Mouse (Mus musculus): ENCODE measurements at regions not wholly inside any gene's neighbourhood (a gene's known extent, or its start where the extent isn't known, plus 50 kb on each side); places are given as distances from the start of the nearest gene placed in this dataset.

DNA sequence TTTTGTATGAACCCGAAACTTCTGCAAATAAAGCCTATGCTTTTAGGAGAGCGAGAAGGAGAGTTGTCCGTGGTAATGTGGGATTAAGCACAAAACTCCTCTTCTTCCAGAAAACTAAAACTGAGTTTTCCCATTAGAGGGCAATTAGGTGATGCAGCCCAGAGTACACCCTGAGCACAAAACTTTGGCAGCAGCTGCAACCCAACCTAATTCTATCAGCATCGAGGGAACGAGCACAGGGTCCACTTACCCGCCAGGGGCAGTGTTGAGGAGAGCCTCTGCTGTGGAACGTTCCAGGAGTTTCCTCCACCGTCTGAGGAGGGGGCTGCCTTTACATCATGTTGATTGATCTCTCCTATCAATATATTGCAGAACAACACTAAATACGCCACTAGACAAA lies 285.7 kb downstream of the Gm826 start:
- 84% methylated on average over 9 of the region's 9 CpGs for WGBS
- Histone ChIP-seq H3K4me3 (replicated peaks; ENCODE audit: control insufficient read depth, low read depth, low read length) (no peak overlapping the region), H3K27ac (ENCODE audit: control insufficient read depth, insufficient read depth, low read depth, low read length, poor library complexity) (no peak overlapping the region), H3K4me1 (ENCODE audit: control insufficient read depth, insufficient read depth, low read length) (no peaks in the 10 kb centered on the region; the same call in 1 of the 2 replicates)
- TF ChIP-seq POLR2A (IDR thresholded peaks at IDR 0.05; ENCODE audit: borderline replicate concordance, control insufficient read depth, low read depth, low read length) = no peak
- TF ChIP-seq CTCF (IDR thresholded peaks at IDR 0.05; ENCODE audit: control insufficient read depth, insufficient read depth, low read length) = no peak

DNA sequence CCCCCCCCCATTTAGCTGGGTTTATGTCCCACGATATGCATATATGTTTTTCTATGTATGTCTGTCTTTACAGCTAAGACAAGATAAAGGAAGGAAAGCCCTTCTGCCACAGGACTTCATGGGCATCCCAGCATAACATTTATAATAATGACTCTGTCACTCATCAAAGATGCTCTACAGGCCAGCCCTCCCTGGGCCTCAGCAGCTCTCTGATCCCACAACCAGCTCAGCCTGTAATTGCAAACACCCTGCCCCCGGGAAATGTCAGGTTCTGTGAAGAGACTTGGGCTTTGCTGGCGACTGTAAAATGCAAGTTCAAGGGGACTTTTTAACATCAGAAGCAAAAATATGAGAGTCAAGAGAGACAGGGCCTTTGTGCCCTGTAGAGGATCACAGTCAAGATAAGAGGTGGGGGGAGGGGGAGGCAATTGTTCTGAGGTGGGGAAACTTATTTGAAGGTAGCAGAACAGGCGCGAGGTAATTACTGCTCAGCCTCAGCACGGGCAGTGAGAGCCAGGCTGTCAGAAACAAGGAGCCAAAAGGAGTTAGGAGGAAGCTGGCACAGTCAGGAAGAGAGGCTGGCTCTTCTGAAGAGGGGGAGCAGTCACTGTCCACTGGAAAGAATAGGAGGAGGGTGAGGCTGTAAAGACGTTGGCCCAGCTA lies 286.9 kb downstream of the Gm826 start:
- no peaks in the 10 kb centered on the region; the same call in 1 of the 2 replicates for H3K4me1 ChIP-seq (ENCODE audit: control insufficient read depth, insufficient read depth, low read length)
- TF ChIP-seq POLR2A (IDR thresholded peaks at IDR 0.05; ENCODE audit: borderline replicate concordance, control insufficient read depth, low read depth, low read length) (no peak), CTCF (IDR thresholded peaks at IDR 0.05; ENCODE audit: control insufficient read depth, insufficient read depth, low read length) (no peak)
- WGBS = 26% methylated on average over 7 of the region's 7 CpGs
- H3K4me3 ChIP-seq (replicated peaks; ENCODE audit: control insufficient read depth, low read depth, low read length) = no peak overlapping the region
- no peak overlapping the region for H3K27ac ChIP-seq (ENCODE audit: control insufficient read depth, insufficient read depth, low read depth, low read length, poor library complexity)

DNA sequence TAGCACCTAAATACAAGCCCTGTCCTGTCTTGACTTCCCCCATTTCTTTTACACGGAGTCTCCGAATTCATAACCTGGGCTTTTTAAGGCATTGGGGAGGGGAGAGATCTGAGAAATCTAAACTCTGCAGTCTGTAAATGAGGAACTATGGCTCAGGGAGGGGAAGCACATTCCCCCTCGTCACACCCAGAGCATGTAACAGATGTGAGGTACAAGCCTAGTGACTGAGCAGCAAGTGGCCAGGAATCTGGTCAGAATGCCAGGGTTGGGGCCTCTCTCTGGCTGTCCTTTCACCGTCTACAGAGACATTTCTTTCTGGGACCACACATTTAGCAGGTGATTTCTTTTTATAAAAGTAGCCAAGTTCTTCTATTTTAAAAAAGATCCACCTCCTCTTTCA lies 289.4 kb downstream of the Gm826 start:
- WGBS = 51% methylated on average over 4 of the region's 4 CpGs
- TF ChIP-seq POLR2A (IDR thresholded peaks at IDR 0.05; ENCODE audit: borderline replicate concordance, control insufficient read depth, low read depth, low read length) = no peak
- TF ChIP-seq CTCF (IDR thresholded peaks at IDR 0.05; ENCODE audit: control insufficient read depth, insufficient read depth, low read length) = no peak
- no peaks in the 10 kb centered on the region; the same call in 1 of the 2 replicates for H3K4me1 ChIP-seq (ENCODE audit: control insufficient read depth, insufficient read depth, low read length)
- H3K27ac ChIP-seq (ENCODE audit: control insufficient read depth, insufficient read depth, low read depth, low read length, poor library complexity) = no peak overlapping the region
- H3K4me3 ChIP-seq (replicated peaks; ENCODE audit: control insufficient read depth, low read depth, low read length) = no peak overlapping the region

DNA sequence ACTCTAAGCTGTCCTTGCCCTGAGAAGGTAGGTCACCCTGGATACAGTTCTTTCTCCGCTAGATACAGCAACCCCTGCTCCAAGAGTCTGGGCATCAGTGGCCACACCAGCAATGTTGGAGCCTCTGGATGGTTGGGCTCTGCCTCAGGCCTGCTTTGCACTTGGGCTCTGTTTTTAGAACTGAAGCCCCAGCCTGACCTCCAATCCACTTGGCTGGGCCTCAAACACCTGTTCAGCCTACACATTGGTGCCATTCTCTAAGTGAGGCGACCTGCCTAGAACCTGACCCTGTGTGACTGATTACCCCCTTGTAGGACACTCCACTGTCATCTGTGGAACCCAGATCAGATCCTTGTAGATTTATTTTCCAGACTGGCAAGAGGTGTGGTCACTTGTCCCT lies 289.8 kb downstream of the Gm826 start:
- whole genome bisulfite sequencing = 75% methylated on average over 2 of the region's 2 CpGs
- no peak overlapping the region for H3K4me3 ChIP-seq (replicated peaks; ENCODE audit: control insufficient read depth, low read depth, low read length)
- no peaks in the 10 kb centered on the region; the same call in 1 of the 2 replicates for H3K4me1 ChIP-seq (ENCODE audit: control insufficient read depth, insufficient read depth, low read length)
- no peak for TF ChIP-seq CTCF (IDR thresholded peaks at IDR 0.05; ENCODE audit: control insufficient read depth, insufficient read depth, low read length)
- no peak for TF ChIP-seq POLR2A (IDR thresholded peaks at IDR 0.05; ENCODE audit: borderline replicate concordance, control insufficient read depth, low read depth, low read length)
- no peak overlapping the region for H3K27ac ChIP-seq (ENCODE audit: control insufficient read depth, insufficient read depth, low read depth, low read length, poor library complexity)

DNA sequence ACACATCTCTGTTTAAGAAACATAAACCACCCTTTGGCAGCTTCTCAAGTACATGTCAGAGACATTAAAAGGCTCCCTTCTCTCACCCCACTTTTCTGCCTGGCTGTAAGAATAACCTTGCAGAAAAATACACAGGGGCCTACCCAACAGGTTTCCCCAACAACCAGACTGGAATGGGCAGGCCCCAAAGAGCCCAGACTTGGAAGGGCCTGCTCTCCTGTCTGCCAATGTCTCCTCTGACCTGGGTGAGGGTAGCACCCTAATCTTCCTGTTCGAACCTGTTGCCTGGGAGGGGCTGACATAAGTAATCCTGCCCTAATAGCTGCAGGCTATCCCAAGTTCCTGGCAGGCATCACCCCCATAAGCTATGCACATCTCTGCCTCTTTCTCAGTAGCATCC lies 304.5 kb downstream of the Gm826 start:
- Histone ChIP-seq H3K4me1 (ENCODE audit: control insufficient read depth, insufficient read depth, low read length) (no peaks in the 10 kb centered on the region), H3K4me3 (replicated peaks; ENCODE audit: control insufficient read depth, low read depth, low read length) (no peak overlapping the region), H3K27ac (ENCODE audit: control insufficient read depth, insufficient read depth, low read depth, low read length, poor library complexity) (no peak overlapping the region)
- 56% methylated on average over 1 of the region's 1 CpGs for WGBS
- no peak for TF ChIP-seq POLR2A (IDR thresholded peaks at IDR 0.05; ENCODE audit: borderline replicate concordance, control insufficient read depth, low read depth, low read length)
- TF ChIP-seq CTCF (IDR thresholded peaks at IDR 0.05; ENCODE audit: control insufficient read depth, insufficient read depth, low read length) = no peak

DNA sequence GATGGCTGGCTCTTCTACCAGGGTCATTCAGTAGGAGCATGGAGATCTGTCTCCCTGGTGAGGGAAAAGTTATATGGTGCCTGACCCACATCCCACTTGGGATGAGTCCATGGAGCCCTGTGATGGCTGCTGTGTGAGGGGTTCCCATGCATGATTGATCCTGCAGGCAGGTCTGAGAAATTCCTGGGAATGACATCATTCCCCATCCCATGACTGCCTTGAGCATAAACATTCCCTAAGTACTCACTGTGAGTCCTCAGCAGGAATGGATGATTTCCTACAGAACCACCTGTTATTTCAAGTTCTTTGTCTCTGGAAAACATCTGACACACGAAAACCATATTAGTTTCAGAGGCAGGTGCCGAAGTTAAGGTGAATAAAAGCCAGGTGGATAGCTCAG lies 305.5 kb downstream of the Gm826 start:
- TF ChIP-seq POLR2A (IDR thresholded peaks at IDR 0.05; ENCODE audit: borderline replicate concordance, control insufficient read depth, low read depth, low read length) = no peak
- TF ChIP-seq CTCF (IDR thresholded peaks at IDR 0.05; ENCODE audit: control insufficient read depth, insufficient read depth, low read length) = no peak

DNA sequence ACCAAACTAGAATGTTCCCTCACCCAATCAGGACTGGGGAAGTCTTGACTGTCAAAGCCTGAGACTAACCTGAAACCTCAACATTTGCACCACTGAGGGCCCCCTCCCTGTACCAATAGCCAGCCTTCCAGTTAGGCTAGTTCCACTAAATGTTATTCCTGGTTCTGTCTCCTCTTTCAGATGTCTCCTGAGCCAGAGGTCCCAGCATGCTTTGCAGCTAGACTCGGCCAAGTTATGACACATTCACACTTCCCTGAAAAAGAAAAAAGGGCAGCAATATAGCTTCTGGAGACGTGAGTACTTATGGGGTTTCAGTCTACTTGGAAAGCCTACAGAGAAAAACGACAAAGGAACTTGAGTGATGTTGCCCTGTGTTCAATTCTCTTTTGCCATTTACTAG lies 308.1 kb downstream of the Gm826 start:
- H3K4me1 ChIP-seq (ENCODE audit: control insufficient read depth, insufficient read depth, low read length) = no peaks in the 10 kb centered on the region
- no peak overlapping the region for H3K27ac ChIP-seq (ENCODE audit: control insufficient read depth, insufficient read depth, low read depth, low read length, poor library complexity)
- no peak for TF ChIP-seq CTCF (IDR thresholded peaks at IDR 0.05; ENCODE audit: control insufficient read depth, insufficient read depth, low read length)
- no peak for TF ChIP-seq POLR2A (IDR thresholded peaks at IDR 0.05; ENCODE audit: borderline replicate concordance, control insufficient read depth, low read depth, low read length)
- no peak overlapping the region for H3K4me3 ChIP-seq (replicated peaks; ENCODE audit: control insufficient read depth, low read depth, low read length)
- WGBS = 62% methylated on average over 3 of the region's 3 CpGs

More for the DNA sequence above, 305.5 kb downstream of the Gm826 start:
- no peak overlapping the region for H3K4me3 ChIP-seq (replicated peaks; ENCODE audit: control insufficient read depth, low read depth, low read length)
- no peaks in the 10 kb centered on the region for H3K4me1 ChIP-seq (ENCODE audit: control insufficient read depth, insufficient read depth, low read length)
- WGBS = 66% methylated on average over 2 of the region's 2 CpGs
- no peak overlapping the region for H3K27ac ChIP-seq (ENCODE audit: control insufficient read depth, insufficient read depth, low read depth, low read length, poor library complexity)

DNA sequence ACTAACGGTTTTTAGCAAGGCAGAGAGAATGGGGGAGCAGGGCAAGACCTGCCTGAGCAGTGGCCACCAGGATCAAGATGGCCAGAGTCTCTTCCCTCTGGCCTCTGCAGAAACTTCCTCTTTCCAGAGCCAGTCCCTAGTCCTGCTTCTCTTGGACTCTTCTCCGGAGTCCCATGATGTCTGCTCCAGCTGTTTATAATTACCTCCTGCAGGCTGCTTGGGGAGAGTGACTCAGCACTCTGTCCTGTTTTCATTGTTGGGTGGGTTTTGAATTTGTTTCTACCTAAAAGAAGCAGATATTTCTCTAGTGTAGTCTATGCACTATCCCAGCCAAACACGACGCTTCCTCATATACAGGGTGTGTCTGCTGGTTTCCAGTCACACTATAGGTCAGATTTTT lies 312.4 kb downstream of the Gm826 start:
- 62% methylated on average over 4 of the region's 4 CpGs for WGBS
- Histone ChIP-seq H3K27ac (ENCODE audit: control insufficient read depth, insufficient read depth, low read depth, low read length, poor library complexity) (no peak overlapping the region), H3K4me1 (ENCODE audit: control insufficient read depth, insufficient read depth, low read length) (no peaks in the 10 kb centered on the region), H3K4me3 (replicated peaks; ENCODE audit: control insufficient read depth, low read depth, low read length) (no peak overlapping the region)
- TF ChIP-seq CTCF (IDR thresholded peaks at IDR 0.05; ENCODE audit: control insufficient read depth, insufficient read depth, low read length) = no peak
- no peak for TF ChIP-seq POLR2A (IDR thresholded peaks at IDR 0.05; ENCODE audit: borderline replicate concordance, control insufficient read depth, low read depth, low read length)

DNA sequence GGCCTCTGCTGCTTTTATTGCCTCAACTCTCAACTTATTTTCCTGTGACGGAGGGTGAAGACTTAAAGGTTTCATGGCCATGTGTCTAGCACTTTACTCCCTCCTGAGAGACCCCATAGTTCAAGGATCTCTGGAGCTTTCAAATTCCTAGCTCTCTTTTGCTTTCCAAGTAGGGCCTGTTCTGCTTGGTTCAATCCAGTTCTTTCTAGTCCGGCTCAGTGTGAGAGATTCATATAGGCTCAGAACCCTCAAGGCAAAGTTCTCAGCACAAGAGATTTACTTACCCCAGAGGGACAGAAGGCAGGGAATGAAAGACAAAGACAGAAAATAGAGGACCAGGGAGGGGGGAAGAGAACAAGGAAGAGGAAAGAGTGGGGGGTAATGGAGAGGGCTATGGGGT lies 313.1 kb downstream of the Gm826 start:
- no peak for TF ChIP-seq POLR2A (IDR thresholded peaks at IDR 0.05; ENCODE audit: borderline replicate concordance, control insufficient read depth, low read depth, low read length)
- TF ChIP-seq CTCF (IDR thresholded peaks at IDR 0.05; ENCODE audit: control insufficient read depth, insufficient read depth, low read length) = no peak
- WGBS = 82% methylated on average over 2 of the region's 2 CpGs
- H3K4me1 ChIP-seq (ENCODE audit: control insufficient read depth, insufficient read depth, low read length) = no peaks in the 10 kb centered on the region
- no peak overlapping the region for H3K4me3 ChIP-seq (replicated peaks; ENCODE audit: control insufficient read depth, low read depth, low read length)
- H3K27ac ChIP-seq (ENCODE audit: control insufficient read depth, insufficient read depth, low read depth, low read length, poor library complexity) = no peak overlapping the region
